Mouse (Mus musculus) 3T3-L1 (cell line): ENCODE results near the gene Stra6.

Source experiments
- DNase-seq: peaks from one replicate; pipeline ENCODE4 v3.0.0-alpha.2; 2015; ENCODE audit warnings: low read depth, low spot score

The Stra6 gene

DNA sequence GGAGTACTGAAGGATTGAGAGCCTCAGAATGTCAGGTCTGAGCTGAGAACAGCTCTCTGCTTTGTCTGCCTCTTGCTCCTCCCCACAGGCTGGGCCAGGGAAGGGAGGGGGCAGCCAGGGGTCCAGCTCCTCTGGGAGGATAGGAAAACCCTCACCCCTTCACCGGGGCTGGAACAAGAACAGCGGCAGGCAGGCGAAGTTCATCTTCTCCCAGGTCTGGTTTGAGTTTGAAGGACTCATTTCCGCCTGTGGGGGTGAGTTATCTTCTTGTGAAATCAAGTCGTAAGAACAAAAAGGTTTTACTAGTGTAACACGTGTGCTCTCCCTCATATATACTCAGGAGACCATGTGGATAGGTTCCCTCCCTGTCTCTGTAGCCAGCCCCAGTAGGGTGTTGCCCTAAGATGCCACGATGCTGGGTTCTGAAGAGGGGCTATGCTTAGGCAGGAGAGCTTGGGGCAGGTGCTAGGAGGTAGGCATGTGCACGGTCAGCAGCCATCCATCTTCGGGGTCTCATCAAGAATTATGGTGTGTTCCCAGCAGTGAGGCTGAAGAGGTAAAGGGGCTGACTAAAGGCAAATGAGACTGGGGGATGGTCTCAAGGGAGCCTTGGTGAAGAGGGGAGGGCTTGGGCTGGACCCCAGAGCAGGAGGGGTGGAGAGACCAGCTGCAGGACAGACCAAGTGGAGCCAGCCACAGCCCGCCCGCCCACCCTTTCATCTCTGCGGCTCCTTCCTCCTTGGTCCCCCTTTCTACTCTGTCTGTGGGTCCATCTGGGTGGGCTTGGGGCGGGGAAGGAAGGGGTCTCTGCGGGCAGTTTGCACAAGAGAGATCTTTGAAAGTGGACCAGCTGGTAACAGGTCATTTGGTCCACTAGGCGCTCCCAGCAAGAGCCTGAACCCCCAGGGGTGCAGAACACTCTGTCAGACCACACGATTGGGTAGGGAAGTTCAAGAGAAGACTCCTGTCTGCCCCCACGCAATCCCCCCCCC is 70.6 kb downstream of the Stra6 start:
- DNase-seq: no peak

DNA sequence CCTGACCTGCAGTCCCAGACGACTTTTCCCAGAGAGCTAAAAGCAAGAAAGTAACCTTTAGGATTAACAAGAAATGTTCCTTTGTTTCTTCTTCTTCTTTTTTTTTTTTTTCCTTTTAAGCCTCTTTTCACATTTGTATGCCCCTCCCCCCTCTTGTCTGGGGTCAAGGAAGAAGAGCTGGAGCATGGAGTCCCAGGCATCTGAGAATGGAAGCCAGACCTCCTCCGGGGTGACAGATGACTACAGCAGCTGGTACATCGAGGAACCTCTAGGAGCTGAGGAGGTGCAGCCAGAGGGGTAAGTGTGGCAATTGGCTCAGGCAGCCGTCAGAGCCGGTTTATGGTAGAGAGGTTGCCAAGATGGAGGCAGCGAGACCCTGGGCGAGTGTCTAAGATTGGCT is 71.3 kb downstream of the Stra6 start:
- DNase-seq: no peak

DNA sequence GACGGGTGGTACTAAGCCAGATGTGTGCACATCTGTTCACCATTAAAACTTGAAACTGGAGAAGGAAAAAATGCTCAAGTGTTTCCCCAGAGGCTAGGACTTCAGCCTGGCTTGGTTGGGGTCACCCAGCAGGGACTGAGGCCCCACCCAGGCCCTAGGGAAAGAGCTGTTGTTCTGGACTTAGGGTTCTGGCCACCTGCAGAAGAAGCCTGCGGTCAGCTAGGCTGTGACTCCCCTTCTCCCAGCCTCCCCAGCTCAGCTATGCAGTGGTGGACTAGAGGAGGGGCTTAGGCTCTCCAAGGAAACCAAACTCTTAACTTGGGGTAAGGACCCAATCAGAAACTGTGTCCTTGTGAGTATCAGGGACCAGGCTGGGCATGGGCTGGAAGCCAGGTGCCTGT is 72.3 kb downstream of the Stra6 start:
- DNase-seq: peak; percentile 57

DNA sequence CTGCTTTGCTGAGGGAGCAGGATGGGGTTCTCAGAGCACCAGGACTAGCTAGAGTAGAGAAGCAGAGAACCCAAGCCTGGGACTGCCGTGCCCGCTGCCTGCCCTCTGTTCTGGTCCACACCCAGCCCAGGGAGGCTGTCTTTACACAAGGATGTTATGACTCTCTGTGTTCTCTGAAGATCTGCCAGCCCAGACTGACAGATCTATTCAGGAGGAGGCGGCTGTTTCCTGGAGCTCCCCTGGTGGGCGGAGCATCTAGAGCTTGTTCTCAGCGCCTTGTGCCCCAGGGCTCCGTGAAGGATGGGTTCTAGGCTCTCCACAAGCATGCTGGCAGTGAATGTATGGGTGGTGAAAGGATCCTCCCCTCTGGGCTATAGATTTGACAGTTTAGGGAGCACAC is 76.4 kb downstream of the Stra6 start:
- peak; percentile 60 for DNase-seq

DNA sequence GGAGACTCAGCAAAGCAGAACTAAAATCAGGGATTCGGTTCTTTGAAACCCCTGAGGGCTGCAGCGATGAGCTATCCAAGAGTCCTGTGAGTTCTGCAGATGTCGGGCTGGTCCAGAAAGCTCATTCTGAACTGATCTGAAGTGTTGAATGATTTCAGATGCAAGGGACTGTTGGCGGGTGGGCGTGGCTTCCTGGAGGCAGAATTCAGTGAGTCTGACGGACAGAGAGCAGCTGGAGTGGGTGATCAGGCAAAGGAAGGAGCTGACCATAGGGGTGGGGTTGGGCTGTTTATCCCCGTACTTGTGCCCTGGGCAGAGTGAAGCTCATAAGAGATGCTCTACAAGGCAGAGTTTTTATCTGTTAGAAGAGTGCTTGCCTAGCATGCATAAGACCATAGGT is 79.8 kb downstream of the Stra6 start:
- DNase-seq: peak; percentile 13

DNA sequence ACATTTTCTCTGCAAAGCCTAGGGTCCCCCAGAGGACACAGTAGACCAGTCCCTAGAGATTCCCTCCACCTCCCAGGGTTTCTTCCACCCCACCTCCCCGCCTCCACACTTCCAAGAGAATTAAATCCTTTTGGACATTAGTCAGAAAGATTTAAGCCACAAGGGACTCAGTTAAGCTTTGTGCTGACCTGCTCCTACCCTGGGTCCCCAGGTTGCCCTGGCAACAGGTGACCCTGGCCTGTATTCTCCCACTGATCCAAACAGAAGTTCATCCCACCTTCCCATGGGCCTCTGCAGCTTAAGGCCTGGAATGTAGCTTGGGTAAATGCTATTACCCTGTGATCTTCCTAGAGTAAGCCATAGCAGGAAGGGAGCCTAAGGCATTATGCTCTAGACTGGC is 81.1 kb downstream of the Stra6 start:
- no peak for DNase-seq

DNA sequence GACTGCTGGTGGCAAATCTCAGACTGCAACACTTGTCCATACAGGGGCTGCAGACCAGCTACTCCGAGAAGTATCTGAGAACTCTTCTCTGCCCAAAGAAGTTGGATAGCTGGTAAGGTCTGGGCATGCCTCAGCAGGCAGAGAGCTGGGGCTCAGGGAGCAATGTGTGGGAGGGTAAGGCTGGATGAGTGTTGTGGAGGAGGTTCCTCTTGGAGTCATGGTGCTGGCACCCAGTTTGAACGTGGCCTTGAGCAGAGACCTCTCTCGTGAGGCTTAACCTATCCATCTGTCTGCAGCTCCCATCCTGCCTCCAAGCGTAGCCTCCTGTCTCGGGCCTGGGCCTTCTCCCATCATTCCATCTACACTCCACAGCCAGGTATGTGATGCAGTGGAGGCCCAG is 81.8 kb downstream of the Stra6 start:
- no peak for DNase-seq

DNA sequence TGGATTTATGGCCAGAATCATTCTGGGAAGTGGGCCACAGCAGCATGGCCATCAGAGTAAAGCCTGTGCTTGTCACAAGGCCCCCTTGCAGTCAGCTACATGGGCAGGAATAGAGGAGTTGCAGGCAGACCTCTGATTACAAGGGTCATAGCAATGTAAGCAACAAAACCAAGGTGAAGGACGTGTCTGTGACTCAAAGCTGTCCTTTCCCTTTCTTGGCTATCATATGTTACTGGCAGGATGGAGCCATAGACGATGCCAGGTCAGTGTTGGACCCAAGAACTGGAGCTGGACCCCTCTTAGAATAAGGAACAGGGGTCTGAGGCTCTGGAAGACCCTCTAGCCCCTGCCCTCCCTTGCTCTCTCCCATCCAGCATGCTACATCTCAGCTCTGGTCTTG is 85.2 kb downstream of the Stra6 start:
- DNase-seq: no peak

DNA sequence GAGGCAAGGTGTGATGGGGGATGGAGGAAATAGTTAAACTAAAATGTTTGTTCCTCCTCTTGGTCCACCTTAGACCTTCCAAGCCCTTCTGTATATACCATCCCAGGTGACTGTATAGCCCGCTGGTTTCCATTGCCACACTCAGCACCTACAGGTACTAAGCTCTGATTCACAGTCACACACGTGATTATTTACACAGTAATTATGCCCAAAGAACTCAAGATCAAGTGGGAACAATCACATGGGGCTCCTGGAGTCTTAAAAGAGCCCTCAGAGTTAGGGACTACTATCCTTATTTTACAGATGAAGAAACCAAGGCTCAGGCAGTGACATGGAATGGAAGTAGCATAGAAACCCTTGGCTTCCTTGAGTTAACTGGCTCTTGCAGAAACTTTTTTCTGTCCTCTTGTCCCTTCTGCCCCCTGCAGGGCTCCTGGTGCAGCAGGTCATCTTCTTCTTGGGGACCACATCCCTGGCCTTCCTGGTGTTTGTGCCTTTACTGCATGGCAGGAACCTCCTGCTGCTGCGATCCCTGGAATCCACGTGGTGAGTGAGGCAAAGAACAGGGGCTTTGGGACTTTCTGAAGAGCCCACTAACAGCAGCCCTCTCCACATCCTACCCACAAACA is 87.3 kb downstream of the Stra6 start:
- no peak for DNase-seq

DNA sequence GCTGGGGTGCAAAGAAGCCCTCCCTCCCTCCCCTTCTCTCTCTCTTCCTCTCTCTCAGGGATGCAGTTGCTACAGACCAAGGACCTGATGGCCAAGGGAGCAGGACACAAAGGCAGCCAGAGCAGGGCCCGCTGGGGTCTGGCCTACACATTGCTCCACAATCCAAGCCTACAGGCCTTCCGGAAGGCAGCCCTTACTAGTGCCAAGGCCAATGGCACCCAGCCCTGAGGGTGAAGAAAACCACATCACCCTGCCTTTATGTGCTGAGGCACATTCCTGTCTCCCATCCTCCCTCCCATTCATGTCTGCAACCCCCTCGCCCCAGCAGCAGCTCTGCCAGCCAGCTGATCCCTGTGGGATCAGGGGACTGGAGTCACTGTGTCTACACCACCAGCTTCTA is 89.5 kb downstream of the Stra6 start:
- no peak for DNase-seq

DNA sequence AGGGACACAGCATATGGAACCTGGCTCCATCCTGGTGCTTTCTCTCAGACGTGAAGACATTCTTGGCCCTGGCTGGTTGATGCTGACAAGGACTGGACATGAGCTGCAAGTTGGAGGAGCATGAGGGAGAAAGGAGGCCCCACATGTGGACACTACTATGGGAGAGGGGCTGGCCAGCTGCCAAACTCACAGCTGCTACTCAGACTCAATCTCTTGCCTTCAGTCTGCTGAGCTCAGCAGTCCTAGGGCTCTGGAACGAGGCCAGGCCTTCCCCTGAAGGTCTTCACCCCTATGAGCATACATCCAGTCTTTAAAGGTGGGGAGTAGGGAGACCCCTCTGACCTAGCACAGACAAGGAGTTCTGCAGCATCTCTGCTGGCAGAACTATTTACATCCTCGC is 91.8 kb downstream of the Stra6 start:
- DNase-seq: no peak

DNA sequence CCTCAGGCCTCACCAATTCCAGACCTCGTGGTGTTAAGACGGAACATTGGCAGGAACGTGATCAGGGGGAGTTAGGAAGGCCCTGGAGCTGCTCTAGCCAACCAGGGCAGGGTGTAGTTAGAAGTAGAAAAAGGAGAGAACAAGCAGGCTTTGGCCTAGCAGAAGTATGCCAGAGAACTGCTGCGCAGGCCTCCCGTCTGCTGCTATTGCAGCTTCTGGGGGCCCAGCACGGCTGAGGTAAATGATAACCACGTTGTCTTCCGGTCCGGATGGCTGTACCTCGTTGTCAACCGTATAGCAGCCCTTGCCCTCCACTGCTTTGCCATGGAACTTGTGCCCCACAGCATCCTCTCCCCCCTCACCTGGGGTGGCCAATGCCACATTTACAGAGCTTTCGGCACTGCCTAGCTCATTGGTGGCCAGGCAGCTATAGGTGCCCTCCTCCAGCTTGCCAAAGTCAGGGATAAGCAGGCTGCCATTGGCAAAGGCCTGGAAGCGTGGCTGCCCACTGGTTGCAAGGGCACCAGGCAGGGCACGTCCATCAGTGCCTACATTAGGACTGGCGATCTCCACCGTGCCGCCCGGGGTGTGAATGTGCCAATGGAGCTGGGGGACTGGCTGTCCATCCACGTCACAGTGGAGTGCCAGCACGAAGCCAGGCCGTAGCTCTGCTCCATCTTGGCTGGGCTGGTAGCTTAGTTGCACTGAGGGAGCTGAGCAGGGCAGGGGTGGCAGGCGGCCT is 93.4 kb downstream of the Stra6 start:
- no peak for DNase-seq

DNA sequence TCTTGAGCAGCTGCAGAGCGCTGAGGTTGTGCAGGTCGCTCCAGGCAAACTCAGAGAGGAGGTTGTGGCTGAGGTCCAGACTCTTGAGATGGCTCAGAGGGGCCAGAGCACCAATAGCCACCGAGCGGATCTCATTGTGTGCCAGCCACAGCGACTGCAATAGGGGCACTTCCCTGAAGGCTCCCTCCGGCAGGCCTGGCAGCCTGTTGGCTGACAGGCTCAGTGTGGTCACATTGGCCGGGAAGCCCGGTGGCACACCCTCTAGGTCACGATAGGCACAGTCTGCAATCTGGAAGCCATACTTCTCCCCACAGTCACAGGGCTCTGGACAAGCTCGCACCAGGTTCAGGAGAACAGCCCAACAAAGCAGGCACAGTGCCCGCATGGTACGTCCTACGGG is 94.2 kb downstream of the Stra6 start:
- DNase-seq: no peak

DNA sequence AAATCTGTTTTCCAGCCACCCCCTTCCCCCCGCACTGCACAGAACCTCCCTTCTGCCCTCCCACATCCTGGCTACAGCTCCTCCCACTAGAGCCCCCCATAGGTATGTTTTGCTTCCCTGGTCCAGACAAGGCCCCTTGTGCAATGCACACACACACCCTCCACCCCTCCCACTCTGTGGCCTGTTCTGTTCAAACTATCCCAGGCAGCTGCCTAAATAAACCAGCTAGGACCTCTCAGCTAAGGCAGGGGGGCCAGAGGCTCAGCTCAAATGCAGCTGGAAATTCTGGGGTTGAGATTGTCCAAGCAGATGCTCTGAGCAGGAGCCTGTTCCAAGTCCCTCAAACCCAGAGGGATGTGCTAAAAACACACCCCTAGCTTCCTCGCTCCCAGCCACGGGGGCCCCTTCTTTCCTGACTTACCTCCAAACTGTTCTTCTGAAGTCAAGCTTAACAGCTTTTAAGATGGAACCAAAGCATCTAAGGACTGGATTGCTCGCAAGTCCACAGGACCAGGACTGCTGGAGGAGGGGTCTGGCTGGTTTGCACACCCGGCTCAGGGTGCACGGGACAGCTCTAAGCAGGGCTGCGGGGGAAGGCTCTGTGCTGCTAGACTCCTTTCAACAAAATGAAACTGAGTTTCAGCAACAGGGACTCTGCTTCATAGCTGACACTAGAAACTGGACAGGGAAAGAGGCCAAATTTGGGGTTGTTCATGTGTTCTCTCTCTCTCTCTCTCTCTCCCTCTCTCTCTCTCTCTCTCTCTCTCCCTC is 95.1 kb downstream of the Stra6 start:
- DNase-seq: peak; percentile 43

DNA sequence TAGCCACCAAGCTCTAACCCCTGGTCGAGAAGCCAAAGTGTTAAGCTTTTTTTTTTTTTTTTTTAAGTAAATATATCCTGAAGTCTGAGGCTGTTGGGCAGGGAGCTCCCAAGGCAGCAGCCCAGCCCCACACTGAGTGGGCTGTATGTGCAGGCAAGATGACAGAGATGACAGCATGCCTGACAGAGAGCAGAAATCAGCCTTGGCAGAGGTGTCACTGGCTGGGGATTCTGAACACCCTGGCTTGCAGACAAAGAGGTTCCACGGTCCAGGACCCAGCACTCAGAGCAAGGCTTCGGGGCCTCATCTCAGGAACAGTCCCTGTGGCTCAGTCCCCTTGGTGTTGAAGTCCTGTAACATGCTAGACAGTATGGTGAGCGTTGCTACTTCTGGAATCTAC is 96.3 kb downstream of the Stra6 start:
- no peak for DNase-seq

DNA sequence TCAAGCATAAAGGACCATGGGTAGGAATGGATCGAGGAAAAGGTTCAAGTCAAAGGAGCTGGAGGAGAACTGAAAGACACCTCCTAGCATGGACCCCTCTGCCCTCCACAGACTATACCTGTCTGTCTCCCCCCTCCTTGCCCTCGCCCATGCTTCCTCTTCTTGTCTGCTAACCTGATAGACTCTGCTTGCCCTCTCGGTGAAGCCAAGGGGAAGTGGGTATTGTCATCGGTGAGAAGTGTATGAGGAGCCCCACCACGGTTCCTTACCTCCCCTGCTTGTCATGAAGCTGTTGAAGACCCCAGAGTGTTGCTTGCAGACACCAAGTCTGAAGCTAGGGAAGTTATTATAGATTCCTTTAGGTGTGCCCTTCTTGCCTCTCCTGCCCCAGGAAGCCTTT is 96.7 kb downstream of the Stra6 start:
- no peak for DNase-seq

DNA sequence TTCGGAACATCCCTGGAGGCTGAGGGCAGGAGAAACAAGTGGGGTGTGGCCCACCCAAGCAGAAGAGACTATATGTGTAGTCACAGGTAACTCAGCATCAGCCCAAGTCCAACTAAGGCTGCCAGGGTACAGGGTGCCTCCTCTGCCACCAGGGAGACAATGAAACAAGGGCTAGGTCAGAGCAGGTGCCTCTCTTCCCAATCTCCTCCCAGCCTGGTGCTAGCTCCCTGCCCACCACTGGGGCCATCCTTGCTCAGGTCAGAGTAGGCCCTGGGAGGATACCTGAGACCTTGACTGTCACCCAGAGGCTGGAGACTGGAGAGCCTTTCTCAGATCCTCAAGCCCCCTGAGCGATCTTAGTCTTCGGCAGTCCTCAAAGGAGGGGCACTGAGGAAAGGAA is 98.6 kb downstream of the Stra6 start:
- no peak for DNase-seq

DNA sequence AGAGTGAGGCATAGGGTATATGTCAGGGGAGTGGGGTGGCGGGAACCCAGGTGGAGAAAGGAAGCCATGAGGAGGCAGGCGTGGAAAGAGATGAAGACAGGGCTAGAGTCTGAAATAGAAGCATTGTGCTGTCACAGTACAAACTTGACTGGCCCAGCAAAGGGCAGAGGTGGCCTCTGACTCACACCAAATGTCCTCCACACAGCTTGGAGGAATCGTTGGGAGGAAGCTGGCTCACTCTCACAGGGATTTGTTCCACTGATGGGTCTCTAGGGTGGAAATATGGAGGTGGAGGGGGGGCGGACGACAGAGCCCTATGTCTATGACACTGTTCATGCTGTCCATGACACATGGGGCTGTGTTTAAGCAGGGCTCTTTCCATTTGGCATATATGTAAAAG is 99.6 kb downstream of the Stra6 start:
- DNase-seq: peak; percentile 59

DNA sequence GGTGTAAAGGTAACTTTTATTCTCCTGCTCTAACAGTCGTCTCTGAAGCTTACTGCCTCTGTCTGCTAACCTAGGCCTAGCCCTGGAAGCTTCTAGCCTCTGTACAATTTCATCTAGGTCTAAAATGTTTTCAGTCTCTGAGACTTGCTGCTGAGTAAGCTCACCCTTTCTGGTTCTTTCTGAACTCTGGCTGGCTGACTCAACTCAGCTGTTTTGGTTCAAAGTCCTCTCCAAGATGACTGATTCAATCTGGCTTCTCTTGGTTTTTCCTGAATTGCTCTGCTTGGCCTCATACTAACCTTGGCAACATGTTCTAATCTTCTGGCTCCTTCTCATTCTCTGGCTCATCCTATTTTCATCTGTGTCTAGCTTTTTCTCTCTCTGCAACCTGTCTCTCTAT is 102.2 kb downstream of the Stra6 start:
- DNase-seq: no peak

DNA sequence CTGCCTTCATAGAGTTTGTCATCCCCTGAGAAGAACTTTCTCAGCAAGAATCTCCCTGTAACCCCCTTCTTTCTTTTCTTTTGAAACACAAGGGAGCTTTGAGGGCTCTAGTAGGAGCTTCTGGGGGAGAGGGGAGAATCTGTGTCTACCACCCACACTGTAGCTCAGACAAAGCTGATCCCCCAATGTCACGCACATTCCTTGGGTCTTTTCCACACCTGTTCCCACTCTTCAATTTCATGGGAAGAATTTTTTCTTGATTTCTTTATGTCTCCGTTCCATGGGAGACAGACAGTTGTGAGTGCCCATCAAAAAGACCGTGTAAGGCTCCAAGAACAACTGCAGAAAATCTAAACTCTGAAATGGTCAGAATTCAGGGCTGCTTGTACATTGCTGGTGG is 105.3 kb downstream of the Stra6 start:
- DNase-seq: no peak

DNA sequence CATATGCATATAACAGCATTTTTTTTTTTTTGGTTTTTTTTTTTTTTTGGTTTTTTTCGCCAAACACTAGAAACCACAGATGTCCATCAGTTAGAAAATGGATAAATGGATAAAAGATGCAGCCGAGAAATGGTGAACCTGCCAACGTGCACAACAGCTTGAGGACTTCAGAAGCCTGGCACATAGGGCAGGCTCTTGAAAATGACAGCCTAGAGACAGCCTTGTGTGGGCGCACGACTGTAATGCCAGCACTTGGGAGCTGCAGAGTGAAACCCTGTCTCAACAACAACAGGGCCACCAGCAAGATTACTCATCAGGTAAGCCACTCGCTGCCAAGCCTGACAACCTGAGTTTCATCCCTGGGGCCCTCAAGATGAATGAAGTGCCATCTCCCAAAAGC is 105.8 kb downstream of the Stra6 start:
- DNase-seq: no peak

DNA sequence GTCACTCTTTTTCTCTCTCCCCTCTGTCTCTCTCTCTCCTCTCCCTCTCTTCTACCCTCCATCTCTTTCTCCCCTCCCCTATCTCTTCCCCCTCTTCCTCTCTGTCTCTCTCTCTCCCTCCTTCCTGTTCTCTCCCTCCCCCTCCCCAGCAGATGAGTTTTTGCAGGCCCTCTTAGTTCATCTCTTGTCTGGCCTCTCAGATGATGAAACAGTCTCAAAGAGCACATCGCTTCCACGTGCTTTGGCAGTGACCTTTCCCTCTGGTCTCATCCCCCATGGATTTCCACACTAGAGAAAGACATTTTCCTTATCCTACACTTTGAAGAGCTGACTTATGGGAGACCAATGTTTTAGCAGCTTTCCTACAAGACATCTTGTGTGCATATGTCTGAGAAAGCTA is 109.3 kb downstream of the Stra6 start:
- no peak for DNase-seq
